Mouse (Mus musculus) ES-Bruce4 (cell line): ENCODE measurements around the gene Ak9. TPM values are rescaled to one million over a fixed set of nuclear protein-coding genes. Genes with fewer than 3 reads are reported as not detected.

Experiments
- H3K27ac ChIP-seq: 2 replicates; pipeline ENCODE4 v1.5.1; 2012; ENCODE audit warnings: low read length, inconsistent platforms; ENCODE audit not compliant: insufficient read depth
- H3K27me3 ChIP-seq: 2 replicates; pipeline ENCODE4 v1.6.1; 2012; ENCODE audit warnings: mild to moderate bottlenecking, low read length, inconsistent platforms; ENCODE audit not compliant: control insufficient read depth, poor library complexity, insufficient read depth, severe bottlenecking
- H3K36me3 ChIP-seq: 2 replicates; pipeline ENCODE4 v1.6.1; 2012; ENCODE audit warnings: inconsistent platforms, mild to moderate bottlenecking, low read length, moderate library complexity; ENCODE audit not compliant: control insufficient read depth, poor library complexity, insufficient read depth, severe bottlenecking
- H3K4me1 ChIP-seq: one replicate; pipeline ENCODE4 v1.8.1; 2011; ENCODE audit warnings: low read length; ENCODE audit not compliant: control insufficient read depth, insufficient read depth
- H3K4me3 ChIP-seq: 2 replicates; pipeline ENCODE4 v1.5.1; 2011; ENCODE audit warnings: low read depth, mild to moderate bottlenecking, low read length
- H3K9ac ChIP-seq: 2 replicates; pipeline ENCODE4 v1.6.1; 2012; ENCODE audit warnings: low read depth, mild to moderate bottlenecking, inconsistent platforms; ENCODE audit not compliant: poor library complexity, severe bottlenecking
- H3K9me3 ChIP-seq: replicated peaks from 2 replicates; pipeline ENCODE4 v1.6.1; 2012; ENCODE audit warnings: mild to moderate bottlenecking, low read length, inconsistent platforms; ENCODE audit not compliant: control insufficient read depth, poor library complexity, insufficient read depth, severe bottlenecking
- CTCF ChIP-seq: IDR thresholded peaks from one replicate; pipeline ENCODE4 v1.8.1; 2011; ENCODE audit warnings: low read depth, low read length
- EP300 ChIP-seq: IDR thresholded peaks from 2 replicates; pipeline ENCODE4 v1.6.1; 2011; ENCODE audit warnings: low read depth, low read length; ENCODE audit not compliant: insufficient read depth
- POLR2A ChIP-seq: IDR thresholded peaks from one replicate; pipeline ENCODE4 v1.8.1; 2011; ENCODE audit warnings: low read length; ENCODE audit not compliant: insufficient read depth
- polyA plus RNA-seq: library from polyadenylated mRNA; stranded (reverse); fragments of >200 nt; gene quantifications from 2 replicates; pipeline ENCODE4 v1.2.4, GENCODE M21; 2011; ENCODE audit warnings: low read depth; ENCODE audit not compliant: missing spikeins, insufficient read depth, insufficient read length

The Ak9 gene
- polyA plus RNA-seq = 0.09 TPM in 1 of 2 replicates, not detected in the other

DNA sequence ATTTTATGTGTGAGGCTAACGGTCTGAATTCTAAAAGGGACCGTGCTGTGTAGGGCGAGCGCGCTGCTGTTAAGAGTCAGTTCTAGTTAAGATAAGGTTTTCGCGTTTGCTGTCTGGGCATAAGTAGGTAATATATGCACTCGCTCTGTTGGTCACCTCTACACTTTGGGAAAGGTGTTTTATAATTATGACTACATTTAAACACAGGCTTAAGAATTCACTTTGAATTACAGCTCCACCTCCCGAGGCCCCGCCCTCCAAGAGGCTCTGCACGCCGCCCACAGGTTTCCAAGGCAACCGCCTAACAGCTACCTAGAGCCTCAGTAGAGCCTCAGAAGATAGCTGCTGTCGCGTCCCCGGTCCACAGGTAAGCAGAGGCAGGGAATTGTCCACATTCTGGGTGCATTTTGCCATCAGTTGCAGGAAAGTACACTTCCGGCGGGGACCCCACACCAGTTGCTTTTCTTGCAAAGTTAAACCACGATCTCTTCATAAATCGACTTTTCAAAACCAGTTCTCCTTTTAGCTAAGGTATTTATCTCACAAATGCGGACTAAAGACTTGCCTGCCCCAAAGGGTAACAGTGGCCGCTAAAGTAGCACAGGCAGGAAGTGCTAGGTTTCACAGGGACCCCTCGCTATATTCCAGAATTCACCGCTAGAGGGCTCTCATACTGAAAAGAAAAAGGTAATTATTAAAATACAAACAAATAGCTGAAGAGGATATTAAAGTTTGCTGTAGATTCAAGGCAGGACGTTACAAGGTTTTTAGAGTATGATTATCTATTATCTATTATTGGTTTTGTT is at the start of gene Ak9:
Gene Ak9 (plus strand): TSS at position 342 of the 806 bp plus-strand sequence.
- Histone ChIP-seq H3K9ac (peak within 1 kb of the TSS; percentile 51), H3K27me3 (no peaks in the 10 kb centered on the region), H3K36me3 (no peaks in the 10 kb centered on the region), H3K9me3 (peaks cover 6% of the 10 kb centered on the region), H3K4me3 (peak within 1 kb of the TSS; percentile 72), H3K27ac (peak within 1 kb of the TSS; percentile 26; the same call in 1 of the 2 replicates), H3K4me1 (peaks cover 3% of the 10 kb centered on the region)
- peak; percentile 9 for TF ChIP-seq CTCF
- TF ChIP-seq POLR2A = no peak

DNA sequence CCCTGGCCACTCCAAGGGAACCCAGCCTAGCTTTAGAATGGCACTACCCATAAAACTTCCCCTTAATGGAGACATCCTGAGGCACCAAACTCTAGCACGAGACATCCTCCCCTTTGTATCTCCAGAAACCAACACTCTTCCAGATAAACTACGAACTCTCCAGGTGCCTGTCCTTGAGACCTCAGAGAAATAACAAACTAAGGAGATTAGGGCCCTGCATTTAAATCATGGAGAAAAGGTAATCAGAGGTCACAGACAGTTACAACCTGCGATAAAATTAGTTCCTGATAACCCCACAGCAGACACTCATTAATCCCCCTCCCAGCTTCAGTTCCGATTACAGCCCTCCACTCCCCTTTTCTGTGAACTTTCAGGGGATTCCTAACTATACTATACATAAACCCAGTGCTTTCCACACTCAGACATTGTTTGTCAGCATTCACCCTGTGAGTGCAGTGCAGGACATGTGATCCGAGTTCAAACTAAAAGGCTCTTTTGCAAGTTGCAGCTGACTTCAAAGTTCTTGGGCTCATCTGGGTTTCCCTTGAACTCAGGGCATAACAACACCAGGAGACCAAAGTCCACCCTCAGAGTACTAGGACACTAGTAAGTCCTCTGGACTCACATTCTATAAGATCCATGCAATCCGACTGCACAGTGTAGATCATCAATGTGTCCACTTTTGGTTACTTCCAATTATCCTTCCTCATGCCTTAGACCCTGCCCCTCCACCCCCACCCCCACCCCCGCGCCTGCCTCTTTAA is 43.4 kb upstream of the Ak9 start:
- Histone ChIP-seq H3K9me3 (no peaks in the 10 kb centered on the region), H3K27ac (no peak overlapping the region), H3K9ac (no peak overlapping the region), H3K27me3 (no peaks in the 10 kb centered on the region), H3K36me3 (no peaks in the 10 kb centered on the region), H3K4me1 (no peaks in the 10 kb centered on the region), H3K4me3 (no peak overlapping the region)
- TF ChIP-seq EP300 (no peak), POLR2A (no peak), CTCF (no peak)

DNA sequence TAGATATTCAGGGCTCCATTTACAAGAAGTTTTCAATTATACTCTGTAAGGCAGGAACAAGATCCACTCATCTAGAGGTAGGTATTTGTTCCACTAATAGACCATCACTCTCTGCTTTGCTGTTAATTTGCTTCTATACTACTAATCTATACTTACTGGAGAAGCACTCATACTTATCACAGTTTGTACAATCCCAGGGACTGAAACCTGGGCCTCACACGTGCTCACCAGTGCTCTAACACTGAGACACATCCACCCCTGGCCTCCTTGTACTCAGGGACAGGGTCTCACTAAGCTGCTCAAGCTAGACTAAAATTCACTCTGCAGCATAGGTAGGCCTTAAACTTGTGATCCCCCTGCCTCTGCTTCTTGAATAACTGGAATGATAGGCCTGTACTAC is 42.6 kb upstream of the Ak9 start:
- Histone ChIP-seq H3K36me3 (no peaks in the 10 kb centered on the region), H3K27ac (no peak overlapping the region), H3K4me3 (no peak overlapping the region), H3K4me1 (no peaks in the 10 kb centered on the region), H3K9ac (no peak overlapping the region), H3K27me3 (no peaks in the 10 kb centered on the region), H3K9me3 (no peaks in the 10 kb centered on the region)
- no peak for TF ChIP-seq CTCF
- TF ChIP-seq POLR2A = no peak
- no peak for TF ChIP-seq EP300

DNA sequence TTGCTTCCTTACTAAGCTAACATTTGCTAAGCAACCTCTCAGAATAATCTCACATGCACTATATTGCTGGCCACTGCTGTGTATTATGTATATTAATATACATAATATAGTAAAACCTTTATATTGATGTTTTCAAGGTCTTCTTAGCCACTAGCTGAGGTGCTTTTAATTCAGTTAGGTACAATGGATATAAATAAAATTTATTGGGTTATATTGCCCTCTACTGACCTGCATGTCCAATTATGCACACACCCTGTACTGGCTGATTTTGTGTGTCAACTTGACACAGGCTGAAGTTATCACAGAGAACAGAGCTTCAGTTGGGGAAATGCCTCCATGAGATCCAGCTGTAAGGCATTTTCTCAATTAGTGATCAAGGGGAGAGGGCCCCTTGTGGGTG is 41.9 kb upstream of the Ak9 start:
- H3K4me3 ChIP-seq = no peak overlapping the region
- no peaks in the 10 kb centered on the region for H3K9me3 ChIP-seq
- no peaks in the 10 kb centered on the region for H3K4me1 ChIP-seq
- no peaks in the 10 kb centered on the region for H3K36me3 ChIP-seq
- H3K9ac ChIP-seq = no peak overlapping the region
- H3K27me3 ChIP-seq = no peaks in the 10 kb centered on the region
- TF ChIP-seq POLR2A (no peak), EP300 (no peak), CTCF (no peak)
- H3K27ac ChIP-seq = no peak overlapping the region

DNA sequence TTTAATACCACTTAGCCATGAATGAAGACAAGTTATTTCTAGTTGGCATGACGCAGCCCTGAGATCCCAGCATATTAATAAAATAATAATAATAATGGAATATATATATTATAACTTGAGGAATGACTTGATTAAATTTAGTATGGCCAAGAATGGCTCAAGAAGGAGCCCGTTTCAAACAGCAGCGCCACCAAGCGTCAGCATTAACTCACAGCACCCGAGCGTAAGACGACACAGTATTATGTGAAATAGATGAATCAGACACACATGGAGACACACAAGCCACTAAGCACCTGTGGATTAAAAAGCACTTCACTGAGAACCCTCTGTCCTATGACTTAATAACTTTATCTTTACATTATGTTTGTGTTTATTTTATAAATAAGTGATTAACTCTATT is 31.9 kb upstream of the Ak9 start:
- Histone ChIP-seq H3K27ac (no peak overlapping the region), H3K4me3 (no peak overlapping the region), H3K27me3 (no peaks in the 10 kb centered on the region), H3K36me3 (peaks cover 2% of the 10 kb centered on the region; the same call in 1 of the 2 replicates), H3K4me1 (no peaks in the 10 kb centered on the region), H3K9me3 (no peaks in the 10 kb centered on the region), H3K9ac (no peak overlapping the region)
- peak; percentile 64 for TF ChIP-seq CTCF
- no peak for TF ChIP-seq EP300
- TF ChIP-seq POLR2A = no peak
